Mouse (Mus musculus) kidney, postnatal 0 days (tissue): Measurements from ENCODE around the gene Ehd1. TPM values are rescaled to one million over a fixed set of nuclear protein-coding genes. Genes with fewer than 3 reads are reported as not detected.

Experiments used
- ATAC-seq: fragments of 200-750 bp; cut with Nextera tagmentation; replicated peaks from 2 replicates; pipeline ENCODE4 v1.8.0; 2017; ENCODE audit warnings: low read depth, moderate number of reproducible peaks, moderate TSS enrichment, moderate library complexity; ENCODE audit not compliant: low FRiP score
- DNase-seq: peaks from one replicate; pipeline ENCODE4 v3.0.0-alpha.2; 2016; ENCODE audit warnings: low spot score
- H3K27ac ChIP-seq: fragments of 300-500 bp; sonication (generic); 2 replicates; pipeline ENCODE4 v1.5.1; 2014; ENCODE audit warnings: mild to moderate bottlenecking
- H3K27me3 ChIP-seq: fragments of 300-500 bp; sonication (generic); 2 replicates; pipeline ENCODE4 v1.6.1; 2014; ENCODE audit warnings: low read length, mixed read lengths; ENCODE audit not compliant: insufficient read depth
- H3K36me3 ChIP-seq: fragments of 300-500 bp; sonication (generic); 2 replicates; pipeline ENCODE4 v1.6.1; 2014; ENCODE audit warnings: low read length, mixed read lengths; ENCODE audit not compliant: insufficient read depth
- H3K4me1 ChIP-seq: fragments of 300-500 bp; sonication (generic); replicated peaks from 2 replicates; pipeline ENCODE4 v1.6.1; 2014; ENCODE audit warnings: antibody characterized with exemption, low read length, mixed read lengths; ENCODE audit not compliant: insufficient read depth
- H3K4me2 ChIP-seq: fragments of 300-500 bp; sonication (generic); 2 replicates; pipeline ENCODE4 v1.6.1; 2014; ENCODE audit warnings: mild to moderate bottlenecking, low read length, moderate library complexity, mixed read lengths
- H3K4me3 ChIP-seq: fragments of 300-500 bp; sonication (generic); replicated peaks from 2 replicates; pipeline ENCODE4 v1.5.1; 2014; ENCODE audit warnings: low read depth, low read length
- H3K9ac ChIP-seq: fragments of 300-500 bp; sonication (generic); 2 replicates; pipeline ENCODE4 v1.6.1; 2014; ENCODE audit warnings: low read depth, low read length
- H3K9me3 ChIP-seq: fragments of 300-500 bp; sonication (generic); replicated peaks from 2 replicates; pipeline ENCODE4 v1.6.1; 2016; ENCODE audit warnings: low read length, inconsistent platforms, mixed read lengths
- CTCF ChIP-seq: IDR thresholded peaks from 2 replicates; pipeline ENCODE4 v1.5.1; 2016; ENCODE audit warnings: antibody characterized with exemption, low read depth, mild to moderate bottlenecking, moderate library complexity
- WGBS: fragments of 180-500 bp; shearing (Covaris S2); extraction: QIAGEN DNeasy Blood & Tissue Kit; methylation state at CpG from one replicate; pipeline ENCODE4 v1.1.7; 2014; 5-methylcytosine and 5-hydroxymethylcytosine counted together
- polyA plus RNA-seq: library from polyadenylated mRNA; unstranded; fragments of >200 nt; fragmentation: Nextera tagmentation; extraction: Ambion mirVana; gene quantifications from 2 replicates; pipeline ENCODE4 v1.2.1, GENCODE M21; 2015

The Ehd1 gene
- polyA plus RNA-seq, 1 experiment from 2014 or later, result 64.2 TPM

DNA sequence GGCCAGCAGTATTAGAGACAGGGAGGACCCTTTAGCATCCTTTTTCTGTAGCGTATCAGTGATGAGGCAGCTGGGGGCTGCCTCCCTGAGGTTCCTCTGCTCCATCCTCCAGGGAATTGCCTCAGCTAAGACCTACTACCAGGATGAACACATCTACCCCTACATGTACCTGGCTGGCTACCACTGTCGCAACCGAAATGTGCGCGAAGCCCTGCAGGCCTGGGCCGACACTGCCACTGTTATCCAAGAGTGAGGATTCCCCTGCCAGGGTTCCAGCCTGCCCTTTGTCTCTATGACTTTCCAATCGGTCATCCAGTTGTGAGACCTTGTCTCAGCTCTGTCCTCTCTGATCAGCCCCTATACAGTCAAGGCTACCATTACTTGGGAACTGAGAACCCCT lies 61.6 kb downstream of the Ehd1 start:
- DNase-seq (no peak), ATAC-seq (no peak)
- WGBS, result over 99% methylated on average over 7 of the region's 7 CpGs
- peaks cover 10% of the 10 kb centered on the region; the same call in 1 of the 2 replicates for H3K36me3 ChIP-seq
- H3K27ac ChIP-seq, result no peak overlapping the region
- TF ChIP-seq CTCF, result no peak
- no peaks in the 10 kb centered on the region for H3K27me3 ChIP-seq
- H3K4me3 ChIP-seq, result no peak overlapping the region
- no peaks in the 10 kb centered on the region for H3K9me3 ChIP-seq
- peaks cover 34% of the 10 kb centered on the region for H3K4me1 ChIP-seq
- no peak overlapping the region for H3K4me2 ChIP-seq
- H3K9ac ChIP-seq, result no peak overlapping the region

GRCm38 (mm10) chr19:6338716-6339115 lies 62.2 kb downstream of the Ehd1 start:
- no peak for DNase-seq
- Histone ChIP-seq H3K4me2 (no peak overlapping the region), H3K9ac (no peak overlapping the region), H3K27me3 (no peaks in the 10 kb centered on the region), H3K36me3 (peaks cover 10% of the 10 kb centered on the region; the same call in 1 of the 2 replicates), H3K9me3 (no peaks in the 10 kb centered on the region), H3K27ac (no peak overlapping the region), H3K4me1 (peaks cover 34% of the 10 kb centered on the region), H3K4me3 (no peak overlapping the region)
- 88% methylated on average over 11 of the region's 11 CpGs for WGBS
- TF ChIP-seq CTCF, result no peak
- no peak for ATAC-seq

DNA sequence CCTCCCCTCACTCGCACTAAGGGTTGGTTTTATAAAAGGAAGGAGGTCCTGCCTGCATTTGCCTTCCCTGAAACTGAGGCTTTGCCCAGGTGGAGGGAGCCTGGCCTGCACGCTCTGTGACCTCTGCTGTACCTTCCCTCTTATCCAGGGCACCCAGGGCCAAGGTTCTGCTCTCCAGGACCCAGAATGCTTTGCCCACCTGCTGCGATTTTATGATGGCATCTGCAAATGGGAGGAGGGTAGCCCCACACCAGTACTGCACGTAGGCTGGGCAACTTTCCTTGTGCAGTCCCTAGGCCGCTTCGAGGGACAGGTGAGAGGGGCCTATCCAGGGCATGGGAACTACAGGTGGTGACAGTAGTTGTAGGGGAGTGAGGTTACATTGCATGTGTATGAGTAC lies 62.7 kb downstream of the Ehd1 start:
- TF ChIP-seq CTCF, result no peak
- Histone ChIP-seq H3K9me3 (no peaks in the 10 kb centered on the region), H3K27me3 (no peaks in the 10 kb centered on the region), H3K4me3 (no peak overlapping the region), H3K36me3 (peaks cover 10% of the 10 kb centered on the region; the same call in 1 of the 2 replicates), H3K9ac (no peak overlapping the region), H3K27ac (no peak overlapping the region; the same call in 1 of the 2 replicates), H3K4me2 (no peak overlapping the region), H3K4me1 (peaks cover 33% of the 10 kb centered on the region)
- 93% methylated on average over 6 of the region's 6 CpGs for WGBS
- DNase-seq, result no peak
- no peak for ATAC-seq

GRCm38 (mm10) chr19:6339890-6340504 lies 63.5 kb downstream of the Ehd1 start:
- Histone ChIP-seq H3K4me2 (peak overlapping the region; percentile 97), H3K36me3 (peaks cover 11% of the 10 kb centered on the region; the same call in 1 of the 2 replicates), H3K9me3 (no peaks in the 10 kb centered on the region), H3K9ac (0 out of 2 replicates have a peak overlapping the region, but pooled peaks have one; percentile 29), H3K4me3 (0 out of 2 replicates have a peak overlapping the region, but pooled peaks have one; percentile 74), H3K27me3 (no peaks in the 10 kb centered on the region), H3K27ac (peak overlapping the region; percentile 83), H3K4me1 (peaks cover 30% of the 10 kb centered on the region)
- DNase-seq, result peak; percentile 45
- ATAC-seq, result peak; percentile 27; the same call in 1 of the 2 replicates
- TF ChIP-seq CTCF, result peak; percentile 40; the same call in 1 of the 2 replicates
- WGBS, result 43% methylated on average over 15 of the region's 15 CpGs

GRCm38 (mm10) chr19:6340524-6341452 lies 64.3 kb downstream of the Ehd1 start, which contains the start of gene Map4k2:
Map4k2 (plus strand) TSS chr19:6341135.
- peak; percentile 89 for DNase-seq
- peak; percentile 79 for ATAC-seq
- 3% methylated on average over 71 of the region's 72 CpGs for WGBS
- Histone ChIP-seq H3K4me3 (peak within 1 kb of the TSS; percentile 74), H3K36me3 (peaks cover 19% of the 10 kb centered on the region), H3K4me1 (peaks cover 28% of the 10 kb centered on the region), H3K9ac (peak within 1 kb of the TSS; percentile 81), H3K27ac (peak within 1 kb of the TSS; percentile 83), H3K4me2 (peak within 1 kb of the TSS; percentile 97), H3K27me3 (no peaks in the 10 kb centered on the region), H3K9me3 (no peaks in the 10 kb centered on the region)
- TF ChIP-seq CTCF, result peak; percentile 43

DNA sequence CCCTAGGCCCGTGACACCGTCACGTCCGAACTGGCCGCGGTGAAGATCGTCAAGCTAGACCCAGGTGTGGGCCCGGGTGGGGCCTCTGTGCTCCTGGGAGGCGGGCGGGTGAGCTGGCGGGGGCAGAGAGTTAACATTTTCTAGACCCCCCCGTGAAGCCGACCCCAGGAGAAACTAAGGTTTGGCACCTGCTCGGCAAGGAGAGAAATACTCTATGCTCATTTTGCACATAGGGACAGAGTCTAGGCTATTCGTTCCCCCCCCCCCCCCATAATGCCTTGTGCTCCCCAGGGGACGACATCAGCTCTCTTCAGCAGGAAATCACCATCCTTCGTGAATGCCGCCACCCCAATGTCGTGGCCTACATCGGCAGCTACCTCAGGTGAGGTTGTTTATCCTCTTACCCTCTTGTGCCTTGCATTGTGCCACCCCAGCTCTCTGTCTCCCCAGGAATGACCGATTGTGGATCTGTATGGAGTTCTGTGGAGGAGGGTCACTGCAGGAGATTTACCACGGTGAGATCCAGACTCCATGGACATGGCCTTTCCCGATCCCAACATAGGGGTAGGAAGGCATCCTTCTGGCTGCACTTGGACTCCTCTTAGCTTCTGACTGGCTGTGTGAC lies 65.0 kb downstream of the Ehd1 start:
- Histone ChIP-seq H3K4me2 (peak overlapping the region; percentile 97), H3K36me3 (peaks cover 26% of the 10 kb centered on the region), H3K4me3 (peak overlapping the region; percentile 74), H3K9ac (peak overlapping the region; percentile 81), H3K27ac (peak overlapping the region; percentile 83), H3K4me1 (peaks cover 20% of the 10 kb centered on the region), H3K27me3 (no peaks in the 10 kb centered on the region), H3K9me3 (no peaks in the 10 kb centered on the region)
- TF ChIP-seq CTCF, result no peak
- ATAC-seq (no peak), DNase-seq (no peak)
- WGBS, result 8% methylated on average over 23 of the region's 23 CpGs
